Mouse (Mus musculus): Measurements from ENCODE around the gene Kctd19.

Kctd19 gene

DNA sequence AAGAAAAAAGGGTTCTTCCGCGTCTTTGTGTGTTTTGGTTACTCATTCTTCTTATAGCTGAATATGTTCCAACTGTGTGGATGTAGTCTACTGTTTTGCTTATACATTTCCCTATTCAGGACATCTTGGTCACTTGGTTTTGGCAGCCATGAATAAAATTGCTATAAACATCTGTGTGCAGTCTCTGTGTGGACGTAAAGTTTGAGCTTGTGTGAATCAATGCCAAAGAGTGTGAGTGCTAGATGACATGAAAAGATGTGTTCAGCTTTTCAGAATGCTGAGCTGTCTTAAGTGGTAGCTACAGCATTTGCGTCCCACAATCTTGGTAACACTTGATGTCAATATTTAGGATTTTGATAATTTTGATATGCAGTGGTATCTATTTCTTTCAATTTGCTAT is 6.5 kb upstream of the Kctd19 start:
- DNase-seq = no peak

DNA sequence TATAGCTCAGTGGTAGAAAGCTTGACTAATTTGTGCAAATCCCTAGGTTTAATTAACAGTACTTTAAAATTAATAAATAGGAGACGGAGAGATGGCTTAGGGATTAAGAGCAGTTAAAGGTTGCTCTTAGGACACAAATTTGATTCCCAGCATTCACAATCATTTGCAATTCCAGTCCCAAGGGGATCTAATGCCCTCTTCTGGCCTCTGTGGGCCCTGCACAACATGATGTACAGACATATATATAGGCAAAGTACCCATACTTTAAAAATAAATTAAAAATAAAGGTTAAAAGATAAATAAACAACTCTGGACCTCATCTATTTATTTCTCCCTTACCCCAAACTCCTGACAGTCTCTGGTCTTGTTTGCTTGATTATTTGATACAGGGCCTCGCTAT is 5.7 kb upstream of the Kctd19 start:
- peak in 1 of 2 experiments; percentile 20 for DNase-seq

DNA sequence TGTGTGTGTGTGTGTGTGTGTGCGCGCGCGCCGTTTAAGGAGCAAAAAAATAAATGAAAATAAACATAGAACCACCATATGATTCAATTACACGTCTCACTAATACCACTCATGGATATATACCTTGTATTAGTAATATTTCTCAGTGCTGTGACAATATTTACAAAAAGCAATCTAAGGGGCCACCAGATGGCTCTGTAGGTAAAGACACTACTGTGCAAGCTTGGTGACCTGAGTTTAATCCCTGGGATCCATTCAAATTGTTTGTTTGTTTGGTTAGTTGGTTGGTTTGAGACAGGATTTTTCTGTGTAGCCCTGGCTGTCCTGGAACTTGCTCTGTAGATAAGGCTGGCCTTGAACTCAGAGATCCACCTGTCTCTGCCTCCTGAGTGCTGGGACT is 3.4 kb downstream of the Kctd19 start:
- DNase-seq = no peak

DNA sequence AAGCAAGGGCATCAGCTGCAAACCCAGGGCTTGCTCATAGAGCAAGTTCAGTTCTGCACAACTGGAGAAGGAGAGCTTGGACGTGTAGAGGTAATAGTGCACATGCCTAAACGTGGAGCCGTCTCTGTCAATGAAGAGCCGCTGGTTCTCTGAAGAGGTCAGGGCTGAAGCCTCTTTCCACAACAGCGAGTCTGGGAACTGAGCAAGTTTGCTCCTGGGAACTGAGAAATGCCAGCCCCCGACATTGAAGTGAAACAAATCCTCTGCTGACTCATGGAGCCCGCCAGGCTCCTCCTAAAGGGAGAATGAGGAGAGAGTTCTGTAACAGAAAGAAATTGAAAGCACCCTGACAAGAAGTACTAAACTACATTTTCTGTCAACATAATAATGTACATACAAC is 5.0 kb downstream of the Kctd19 start:
- DNase-seq = no peak

DNA sequence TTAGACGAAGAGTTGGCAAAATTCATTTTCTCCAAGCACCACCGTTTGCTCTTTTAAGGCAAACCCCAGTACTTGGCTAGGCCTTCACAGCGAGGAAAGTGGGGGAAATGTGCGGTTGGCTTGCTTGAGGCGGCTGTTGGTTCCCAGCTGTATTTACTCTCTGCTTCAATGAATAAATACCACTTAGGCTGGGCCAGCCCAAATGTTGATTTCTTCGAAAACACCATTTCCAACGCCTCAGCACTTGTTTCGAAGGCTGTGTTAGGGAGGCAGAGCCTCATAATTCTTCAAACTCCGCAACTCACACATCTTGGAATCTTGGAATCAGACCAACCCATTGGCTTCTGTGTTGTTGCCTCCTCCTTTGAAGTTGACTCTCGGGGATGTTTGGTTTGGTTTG is 6.9 kb downstream of the Kctd19 start:
- no peak for DNase-seq

DNA sequence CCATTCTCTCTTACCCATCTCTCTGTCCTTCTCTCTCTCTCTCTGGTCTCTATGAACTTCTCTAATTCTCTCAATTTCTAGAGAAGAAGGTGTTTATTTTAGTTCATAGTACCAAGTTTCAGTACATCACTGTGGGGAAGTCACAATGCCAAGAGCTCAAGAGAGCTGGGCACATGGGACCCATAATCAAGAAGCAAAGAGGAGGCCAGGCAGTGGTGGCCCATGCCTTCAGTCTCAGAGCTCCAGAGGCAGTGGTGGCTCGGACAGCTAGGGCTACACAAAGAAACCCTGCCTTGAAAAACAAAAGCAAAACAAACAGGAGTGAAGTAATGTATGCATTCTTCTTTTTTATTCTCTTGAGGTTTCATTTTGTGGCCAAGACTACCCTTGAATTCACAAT is 8.8 kb downstream of the Kctd19 start:
- DNase-seq = no peak

DNA sequence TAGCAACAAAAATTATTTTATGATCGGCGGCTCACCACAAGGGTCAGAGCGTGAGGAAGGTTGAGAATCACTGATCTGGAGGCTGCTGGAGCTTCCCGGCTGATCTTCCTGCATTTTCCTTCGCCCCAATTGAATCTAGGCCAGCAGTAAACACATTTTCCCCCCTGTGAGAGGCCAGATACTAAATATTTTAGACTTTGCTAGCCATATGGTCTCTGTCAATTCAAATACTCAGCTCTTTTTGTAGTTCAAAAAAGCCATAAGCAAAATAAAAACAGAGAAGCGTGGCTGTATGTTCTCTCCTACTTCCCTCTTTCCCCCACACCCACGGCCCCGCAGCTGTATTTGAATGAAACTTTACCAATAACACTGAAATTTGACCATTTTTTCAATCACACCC is 9.8 kb downstream of the Kctd19 start:
- no peak for DNase-seq

DNA sequence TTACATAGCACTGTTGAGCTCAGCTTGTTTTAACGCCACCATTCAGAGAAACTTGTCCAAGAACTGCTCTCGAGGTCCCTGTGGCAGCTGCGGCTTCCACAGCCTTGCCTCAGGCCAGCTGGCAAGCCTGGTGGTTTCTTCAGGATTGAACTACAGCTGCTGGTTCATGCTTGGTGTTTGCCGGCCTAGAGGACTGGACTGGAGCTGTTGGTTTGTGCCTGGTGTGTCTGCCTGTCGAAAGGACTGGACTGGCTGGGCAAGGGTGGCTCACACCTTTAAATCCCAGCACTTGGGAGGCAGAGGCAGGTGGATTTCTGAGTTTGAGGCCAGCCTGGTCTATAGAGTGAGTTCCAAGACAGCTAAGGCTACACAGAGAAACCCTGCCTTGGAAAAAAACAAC is 13.3 kb downstream of the Kctd19 start:
- DNase-seq = no peak

DNA sequence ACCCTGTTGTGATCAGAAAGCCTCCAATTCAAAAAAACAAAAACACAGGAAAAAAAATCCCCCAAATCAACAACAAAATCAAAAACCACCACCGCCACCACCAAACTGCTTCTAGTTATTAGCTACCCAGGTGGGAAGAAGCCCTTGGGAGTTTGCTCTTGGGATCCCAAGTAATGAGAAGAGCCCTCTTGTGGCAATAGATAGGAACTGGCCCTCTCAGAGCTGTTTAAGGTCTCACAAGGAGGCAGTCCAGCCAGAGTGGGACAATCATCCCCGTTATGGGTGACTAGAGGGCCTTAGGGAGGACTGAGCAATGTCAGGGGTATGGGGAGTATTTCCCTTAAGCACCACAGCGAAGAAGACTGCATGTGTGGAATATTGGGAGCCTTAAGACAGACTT is 15.6 kb downstream of the Kctd19 start:
- peak; percentile 72 to 73 for DNase-seq

DNA sequence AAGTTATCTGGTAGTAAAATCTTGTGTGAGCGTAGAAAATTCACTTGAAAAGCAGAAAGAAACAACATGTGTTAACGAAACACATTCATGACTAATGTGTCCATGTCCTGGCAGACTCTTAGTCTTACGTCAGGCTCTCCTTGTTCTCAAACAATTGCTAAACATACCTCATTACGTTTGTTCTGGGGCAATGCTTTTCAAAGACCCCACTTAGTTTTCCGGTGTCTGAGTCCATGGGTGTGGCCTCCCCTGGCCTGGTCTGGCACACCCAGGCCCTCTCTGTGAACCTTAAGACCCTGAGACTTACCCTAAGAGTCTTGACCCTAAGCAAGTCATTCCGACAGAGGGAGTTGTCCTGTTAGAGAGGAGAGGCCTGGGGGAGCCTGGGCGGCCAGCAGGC is 19.4 kb downstream of the Kctd19 start:
- DNase-seq = no peak

DNA sequence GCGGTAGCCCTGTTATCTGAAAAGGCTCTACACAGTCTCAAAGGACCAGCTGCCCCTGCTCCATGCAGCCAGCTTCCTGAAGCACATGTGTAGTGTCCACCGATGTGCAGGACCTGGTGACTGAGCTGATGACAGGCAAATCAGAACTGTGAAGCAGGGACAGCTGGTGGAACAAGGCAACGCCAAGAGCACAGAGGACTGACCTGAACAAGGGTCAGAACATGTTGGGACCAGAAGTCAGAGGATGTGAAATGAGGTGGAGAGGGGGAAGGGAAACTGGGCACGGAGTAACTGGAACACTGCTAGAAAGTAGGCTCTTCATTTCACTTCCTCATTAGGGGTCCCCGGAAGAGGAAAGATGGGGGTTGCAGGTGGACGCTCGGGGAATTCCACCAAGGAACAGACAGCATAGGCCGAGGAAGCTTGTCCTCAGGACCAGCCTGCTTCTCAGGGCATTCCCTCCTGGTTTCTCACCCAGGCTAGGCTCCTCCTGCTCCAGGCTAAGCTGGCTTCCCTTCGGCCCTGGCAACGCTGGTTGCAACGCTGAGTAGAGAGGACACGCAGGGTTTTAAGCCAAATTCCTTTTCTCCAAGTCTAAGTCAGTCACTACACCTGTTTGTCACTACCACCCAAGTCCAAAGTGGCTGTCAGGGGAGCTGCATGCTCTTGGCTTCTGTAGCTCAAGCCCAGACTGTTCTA is 20.1 kb downstream of the Kctd19 start:
- DNase-seq = no peak

DNA sequence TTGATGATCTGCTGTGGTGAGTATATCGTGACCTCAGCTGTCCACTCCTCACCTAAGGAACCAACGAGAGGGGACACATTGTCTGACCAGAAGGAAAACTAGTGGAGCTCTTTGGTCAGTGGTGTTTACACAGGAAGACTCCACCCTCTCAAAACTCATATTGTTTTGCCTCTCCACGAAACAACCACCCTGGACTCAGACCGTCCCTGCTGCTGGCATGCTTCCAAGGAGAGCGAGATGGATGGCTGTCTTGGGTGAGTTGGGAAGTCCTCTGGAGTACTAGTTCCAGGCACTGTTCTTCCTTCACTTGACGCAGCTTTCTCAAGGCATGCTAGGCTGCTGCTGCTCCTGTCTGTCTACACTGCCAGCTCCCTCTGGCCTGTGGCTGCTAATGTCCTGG is 24.2 kb downstream of the Kctd19 start:
- DNase-seq = peak in 1 of 2 experiments; percentile 44

DNA sequence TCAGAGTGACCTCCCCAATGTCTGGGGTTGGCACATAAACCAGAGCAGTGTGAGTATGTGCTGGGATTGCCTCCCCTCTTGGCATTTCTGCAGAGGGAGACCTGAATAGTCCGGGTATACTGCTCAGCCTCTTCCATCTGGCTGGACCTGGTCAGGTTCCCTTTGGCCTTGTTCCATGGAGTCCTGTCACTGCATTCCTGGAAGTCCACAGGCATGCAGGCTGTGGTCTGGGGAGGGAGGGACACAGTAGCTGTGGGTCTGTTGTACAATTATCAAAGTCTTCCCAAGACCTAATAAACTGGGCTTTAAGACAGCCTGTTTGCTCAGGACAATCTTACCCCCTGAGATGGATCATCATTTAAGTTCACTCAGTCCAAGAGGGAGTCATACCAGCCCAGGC is 26.2 kb downstream of the Kctd19 start:
- DNase-seq = peak; percentile 68 to 71

DNA sequence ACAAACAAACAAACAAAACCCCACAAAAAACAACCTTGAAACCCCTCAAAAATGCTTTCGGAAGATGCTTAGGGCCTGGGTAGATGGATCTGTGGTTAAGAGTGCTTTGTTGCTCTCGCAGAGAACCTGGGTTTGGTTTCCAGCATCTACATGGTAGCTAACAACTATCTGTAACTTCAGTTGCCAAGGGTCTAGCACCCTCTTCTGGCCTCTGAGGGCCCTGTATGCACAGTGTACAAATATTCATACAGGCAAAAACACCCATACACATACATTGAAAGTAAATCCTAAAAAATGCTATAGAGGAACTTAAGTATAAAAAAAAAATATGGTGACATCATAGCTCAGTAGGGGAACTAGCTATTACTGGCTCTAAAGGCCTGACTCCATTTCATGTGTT is 29.2 kb downstream of the Kctd19 start:
- DNase-seq = no peak

DNA sequence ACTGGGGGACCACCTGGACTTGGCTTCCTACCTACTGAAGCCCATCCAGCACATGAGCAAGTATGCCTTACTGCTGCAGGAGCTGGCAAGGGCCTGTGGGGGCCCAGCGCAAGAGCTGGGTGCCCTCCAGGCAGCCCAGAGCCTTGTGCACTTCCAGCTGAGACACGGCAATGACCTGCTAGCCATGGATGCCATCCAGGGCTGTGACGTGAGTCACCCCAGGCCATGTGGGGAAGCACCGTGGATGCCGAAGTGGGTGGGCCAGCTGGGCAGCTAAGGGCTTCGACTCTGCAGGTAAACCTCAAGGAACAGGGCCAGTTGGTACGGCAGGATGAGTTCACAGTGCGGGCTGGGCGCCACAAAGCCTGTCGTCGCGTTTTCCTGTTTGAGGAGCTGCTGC is 33.0 kb downstream of the Kctd19 start:
- no peak for DNase-seq

DNA sequence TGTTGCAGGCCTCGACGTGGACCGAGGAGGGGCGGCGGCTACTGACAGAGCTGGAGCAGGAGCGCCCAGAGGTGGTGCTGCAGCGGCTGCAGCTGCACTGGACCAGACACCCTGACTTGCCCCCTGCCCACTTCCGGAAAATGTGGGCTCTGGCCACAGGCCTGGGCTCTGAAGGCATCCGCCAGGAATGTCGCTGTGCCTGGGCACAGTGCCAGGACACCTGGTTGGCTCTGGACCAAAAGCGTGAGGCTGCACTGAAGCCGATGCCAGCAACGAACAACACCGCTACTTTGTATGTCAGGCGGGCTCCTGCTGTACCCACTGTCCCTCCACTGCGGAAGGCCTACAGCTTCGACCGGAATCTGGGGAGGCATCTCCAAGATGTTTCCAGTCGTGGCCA is 34.6 kb downstream of the Kctd19 start:
- DNase-seq = peak; percentile 60 to 85

DNA sequence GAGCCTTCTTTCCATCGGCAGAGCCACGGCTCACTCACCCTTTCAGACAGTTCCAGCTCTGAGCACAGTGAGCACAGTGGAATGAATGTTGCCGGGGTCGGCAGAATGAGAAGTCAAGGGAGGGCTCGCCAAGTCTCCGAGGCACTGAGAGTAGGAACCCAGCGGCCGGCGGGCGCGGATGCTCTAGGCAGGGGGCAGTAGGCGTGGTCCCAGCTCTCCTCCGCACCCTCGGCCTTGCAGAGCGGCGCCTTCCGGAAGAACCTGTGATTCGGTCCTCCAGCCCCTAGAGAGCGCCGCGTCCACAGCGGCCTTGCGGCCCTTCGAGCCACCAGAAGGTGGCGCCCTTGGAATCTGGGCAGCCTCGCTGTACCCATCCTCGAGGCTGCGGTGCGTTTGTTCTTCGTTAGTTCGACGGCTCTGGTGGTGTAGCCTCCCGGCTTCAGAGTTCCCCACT is 38.8 kb downstream of the Kctd19 start:
- DNase-seq = peak in 1 of 2 experiments; percentile 48

DNA sequence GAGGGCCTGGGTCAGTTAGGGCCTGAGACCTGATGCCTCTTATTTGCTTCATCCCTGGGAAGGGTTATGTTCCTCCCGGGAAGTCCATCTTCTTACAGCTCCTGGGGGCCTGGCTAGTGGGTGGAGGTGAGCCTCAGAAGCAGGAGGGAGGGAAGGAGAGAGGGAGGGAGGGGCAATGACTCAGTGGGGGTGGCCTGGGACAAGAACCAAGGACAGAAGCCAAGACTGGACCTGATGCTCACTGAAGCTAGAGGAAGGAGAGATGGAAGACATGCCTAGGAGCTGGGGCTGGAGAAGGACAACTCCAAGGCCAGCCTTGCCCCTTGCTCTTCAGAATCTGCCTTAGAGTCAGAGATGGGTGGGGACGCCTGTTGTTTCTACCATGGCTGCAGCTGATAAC is 40.3 kb downstream of the Kctd19 start, which contains the start of gene Plekhg4:
TSS of gene Plekhg4 (plus strand) at position 243 of the 400 bp plus-strand sequence.
- no peak for DNase-seq

DNA sequence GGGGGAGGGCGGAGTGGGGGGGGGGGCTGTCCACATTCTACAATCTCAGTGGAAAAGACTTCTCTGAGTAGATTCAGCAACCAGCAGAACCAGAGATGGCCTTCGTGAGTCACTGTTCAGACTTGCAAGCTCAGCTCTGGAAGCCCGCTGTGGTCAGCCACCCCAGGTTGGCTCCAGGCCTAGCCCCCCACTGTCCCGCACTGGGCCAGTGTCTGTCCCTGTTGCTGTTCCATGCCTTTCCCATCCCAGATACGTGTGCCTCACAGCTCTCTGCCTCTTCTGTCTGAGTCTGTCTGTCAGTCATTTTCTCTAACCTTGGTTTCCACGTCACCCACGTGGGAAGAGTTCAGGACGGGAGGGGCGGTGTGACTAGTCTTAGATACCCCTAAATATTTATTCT is 40.8 kb downstream of the Kctd19 start:
- DNase-seq = no peak

DNA sequence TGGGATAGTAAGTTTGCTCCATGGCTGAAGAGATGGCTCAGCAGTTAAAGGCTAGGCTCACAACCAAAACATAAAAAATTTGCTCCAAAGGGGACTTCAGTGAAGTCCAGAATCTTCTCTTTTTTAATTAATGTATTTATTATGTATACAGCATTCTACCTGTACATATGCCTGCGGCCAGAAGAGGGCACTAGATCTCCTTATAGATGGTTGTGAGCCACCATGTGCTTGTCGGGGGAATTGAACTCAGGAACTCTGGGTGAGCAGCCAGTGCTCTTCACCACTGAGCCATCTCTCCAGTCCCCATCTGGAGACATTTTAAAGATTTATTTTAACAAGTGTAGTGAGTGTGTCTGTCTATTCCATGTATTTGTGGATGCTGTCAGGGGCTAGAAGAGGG is 46.2 kb downstream of the Kctd19 start:
- DNase-seq = peak in 1 of 2 experiments; percentile 46

DNA sequence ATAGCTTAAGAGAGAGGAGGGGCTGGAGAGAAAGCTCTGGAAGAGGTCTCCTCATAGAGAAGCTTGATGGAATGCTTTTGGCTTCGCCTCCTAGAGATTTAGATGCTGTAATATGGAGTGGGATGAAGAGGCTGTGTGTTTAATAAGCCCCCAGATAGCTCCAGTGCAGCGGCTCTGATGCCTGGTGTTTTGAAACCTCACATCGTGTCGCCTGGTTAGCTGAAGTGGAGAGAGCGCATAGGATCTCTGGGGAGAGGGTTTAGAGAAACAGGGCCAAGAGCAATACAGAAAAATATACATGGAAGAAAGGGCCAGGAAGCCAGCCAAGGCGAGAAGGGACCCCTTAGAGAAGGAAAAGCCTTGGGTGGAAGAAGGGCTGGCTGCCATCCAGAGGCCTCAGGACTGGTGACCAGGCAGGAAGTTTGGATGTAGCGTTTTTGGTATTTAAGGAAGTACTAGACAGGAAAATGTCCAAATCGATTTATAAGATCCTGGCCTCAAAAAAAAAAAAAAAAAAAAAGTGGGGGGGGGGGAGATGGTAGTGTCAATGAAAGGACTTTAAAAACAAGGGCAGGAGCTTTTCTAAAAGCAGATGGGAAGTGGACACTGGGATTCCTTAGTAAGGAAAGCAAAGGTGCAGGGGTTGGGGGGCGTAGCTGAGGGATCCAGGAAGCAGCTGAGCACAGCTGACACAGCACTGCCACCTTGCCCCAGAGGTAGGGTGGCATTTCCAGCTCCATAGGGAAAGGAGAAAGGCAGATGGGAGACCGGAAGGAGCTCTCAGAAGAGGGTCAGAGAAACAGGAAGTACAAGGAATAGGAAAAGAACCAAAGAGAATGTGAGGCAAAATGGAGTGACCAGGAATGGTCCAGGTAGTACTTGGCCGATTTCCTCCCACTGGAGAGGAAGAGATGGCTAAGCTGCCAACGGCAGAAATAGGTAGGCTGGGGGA is 51.3 kb downstream of the Kctd19 start:
- DNase-seq = peak; percentile 57 to 78

DNA sequence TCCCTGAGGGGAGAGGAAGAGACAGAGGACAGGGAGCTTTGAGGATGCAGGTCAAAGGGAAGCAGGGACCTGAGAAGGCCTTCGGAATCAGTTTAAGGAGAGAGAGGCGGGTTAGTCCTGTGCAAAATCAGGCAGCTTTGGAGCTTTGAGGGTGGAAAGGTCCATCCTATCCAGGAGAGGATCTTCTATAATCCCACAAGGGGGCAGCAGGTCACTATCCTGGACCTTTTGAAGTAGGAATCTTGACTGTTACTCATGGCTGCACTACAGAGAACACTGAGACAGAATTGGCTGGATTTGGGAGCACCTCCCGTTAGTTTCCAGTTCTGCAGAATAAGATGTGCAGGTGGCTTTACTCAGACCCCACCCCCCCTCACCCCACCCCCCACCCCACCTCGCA is 53.7 kb downstream of the Kctd19 start:
- peak in 1 of 2 experiments; percentile 54 for DNase-seq

DNA sequence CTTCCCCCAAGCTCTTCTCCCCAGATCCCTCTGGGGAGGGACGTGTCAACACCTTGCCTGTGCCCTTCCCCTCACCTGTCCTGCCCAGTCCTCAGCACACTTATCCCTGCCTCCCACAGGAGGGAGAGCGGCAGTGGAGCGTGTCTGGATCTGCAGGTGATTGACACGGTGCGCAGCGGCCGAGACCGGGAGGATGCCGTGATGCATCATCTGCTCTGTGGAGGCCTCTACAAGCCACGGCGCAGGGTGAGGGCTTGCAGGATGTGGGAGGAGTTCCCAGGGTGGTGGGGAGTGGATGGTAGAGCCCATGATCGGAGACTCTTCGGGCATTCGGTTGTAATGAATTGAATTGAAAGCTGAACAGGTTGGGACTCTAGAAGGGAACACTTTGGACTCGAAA is 54.1 kb downstream of the Kctd19 start:
- no peak for DNase-seq

DNA sequence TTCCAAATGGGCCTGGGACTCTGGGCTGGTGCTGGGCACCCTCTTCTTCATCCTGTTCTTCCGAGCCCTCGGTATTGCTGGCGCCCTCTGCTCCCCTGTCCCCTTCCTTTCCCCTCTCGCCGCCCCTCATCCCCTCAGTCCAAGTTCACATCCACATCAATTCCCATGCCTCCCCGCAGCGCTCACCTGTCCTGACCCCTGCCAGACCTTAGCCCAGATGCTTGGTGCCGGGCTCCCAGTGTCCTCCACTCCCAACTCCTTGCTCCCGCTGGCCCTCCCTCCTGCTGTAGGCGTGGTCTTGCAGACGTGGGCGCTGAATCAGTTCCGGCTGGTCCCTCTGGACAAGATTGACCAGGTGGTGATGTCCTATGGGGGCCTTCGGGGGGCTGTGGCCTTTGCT is 56.6 kb downstream of the Kctd19 start:
- DNase-seq = no peak
